Mouse (Mus musculus) thymus, adult 2 months (tissue): Measurements from ENCODE around the gene Trpv3. TPM values are rescaled to one million over a fixed set of nuclear protein-coding genes. Genes with fewer than 3 reads are reported as not detected.

Experiments used
- DNase-seq: peaks from one replicate; pipeline ENCODE4 v3.0.0; 2021
- H3K27ac ChIP-seq: fragments of 200-500 bp; 2 replicates; pipeline ENCODE4 v1.5.1; 2012; ENCODE audit warnings: low read length, control low read depth; ENCODE audit not compliant: control insufficient read depth, insufficient read depth
- H3K27me3 ChIP-seq: fragments of 200-500 bp; 2 replicates; pipeline ENCODE4 v1.6.1; 2012; ENCODE audit warnings: mild to moderate bottlenecking, low read length, moderate library complexity, mixed read lengths; ENCODE audit not compliant: control insufficient read depth, insufficient read depth
- H3K36me3 ChIP-seq: fragments of 200-500 bp; 2 replicates; pipeline ENCODE4 v1.6.1; 2012; ENCODE audit warnings: mild to moderate bottlenecking, low read length, moderate library complexity; ENCODE audit not compliant: control insufficient read depth, insufficient read depth
- H3K4me1 ChIP-seq: fragments of 200-500 bp; replicated peaks from 2 replicates; pipeline ENCODE4 v1.6.1; 2012; ENCODE audit warnings: low read length; ENCODE audit not compliant: control insufficient read depth, insufficient read depth
- H3K4me3 ChIP-seq: fragments of 200-500 bp; 2 replicates; pipeline ENCODE4 v1.5.1; 2012; ENCODE audit warnings: mild to moderate bottlenecking, low read length, control low read depth, moderate library complexity; ENCODE audit not compliant: control insufficient read depth, insufficient read depth
- CTCF ChIP-seq: fragments of 200-500 bp; IDR thresholded peaks from 2 replicates; pipeline ENCODE4 v1.5.1; 2012; ENCODE audit warnings: mild to moderate bottlenecking, control low read depth, low read length, moderate library complexity, borderline replicate concordance; ENCODE audit not compliant: control insufficient read depth, poor library complexity, insufficient read depth; ENCODE audit errors: extremely low read depth
- POLR2A ChIP-seq: fragments of 200-500 bp; IDR thresholded peaks from 2 replicates; pipeline ENCODE4 v1.6.1; 2012; ENCODE audit warnings: mild to moderate bottlenecking, low read length, control low read depth, moderate library complexity; ENCODE audit not compliant: control insufficient read depth, poor library complexity, insufficient read depth; ENCODE audit errors: extremely low read depth
- WGBS: fragments of 180-500 bp; shearing (Covaris S2); methylation state at CpG from one replicate; pipeline ENCODE4 v1.1.7; 2018; 5-methylcytosine and 5-hydroxymethylcytosine counted together
- polyA plus RNA-seq: library from polyadenylated mRNA; depleted of rRNA; stranded (reverse); fragments of >200 nt; gene quantifications from 2 replicates; pipeline ENCODE4 v1.2.3, GENCODE M21; 2012

Gene Trpv3
- polyA plus RNA-seq, 1 experiment: 0.19 TPM

GRCm38 (mm10) chr11:73230081-73230480 is 37.1 kb upstream of the Trpv3 start:
- Histone ChIP-seq H3K4me1 (no peaks in the 10 kb centered on the region), H3K4me3 (no peak overlapping the region), H3K27me3 (no peaks in the 10 kb centered on the region), H3K36me3 (no peaks in the 10 kb centered on the region), H3K27ac (no peak overlapping the region)
- DNase-seq: no peak
- TF ChIP-seq CTCF: no peak
- TF ChIP-seq POLR2A: no peak
- WGBS: 92% methylated on average over 5 of the region's 5 CpGs

GRCm38 (mm10) chr11:73232513-73232912 is 34.7 kb upstream of the Trpv3 start:
- no peaks in the 10 kb centered on the region for H3K27me3 ChIP-seq
- TF ChIP-seq POLR2A: no peak
- no peak for TF ChIP-seq CTCF

GRCm38 (mm10) chr11:73233992-73234391 is 33.2 kb upstream of the Trpv3 start, which contains the start of gene Trpv1:
TSS of gene Trpv1 (plus strand) at chr11:73234292.
- 95% methylated on average over 5 of the region's 5 CpGs for WGBS
- no peak within 1 kb of the TSS for H3K27ac ChIP-seq

More at GRCm38 (mm10) chr11:73232513-73232912, 34.7 kb upstream of the Trpv3 start:
- Histone ChIP-seq H3K36me3 (no peaks in the 10 kb centered on the region), H3K27ac (no peak overlapping the region), H3K4me3 (no peak overlapping the region), H3K4me1 (no peaks in the 10 kb centered on the region)
- WGBS: 54% methylated on average over 2 of the region's 2 CpGs
- DNase-seq: no peak

GRCm38 (mm10) chr11:73235990-73236701 is 31.0 kb upstream of the Trpv3 start:
- no peak for TF ChIP-seq CTCF
- no peak for TF ChIP-seq POLR2A
- no peak overlapping the region for H3K4me3 ChIP-seq
- DNase-seq: no peak
- H3K4me1 ChIP-seq: no peaks in the 10 kb centered on the region
- WGBS: 43% methylated on average over 5 of the region's 5 CpGs
- no peaks in the 10 kb centered on the region for H3K27me3 ChIP-seq
- H3K36me3 ChIP-seq: no peaks in the 10 kb centered on the region
- 0 out of 2 replicates have a peak overlapping the region, but pooled peaks have one; percentile 49 for H3K27ac ChIP-seq

More at GRCm38 (mm10) chr11:73233992-73234391, 33.2 kb upstream of the Trpv3 start, which contains the start of gene Trpv1:
- no peak for DNase-seq
- Histone ChIP-seq H3K27me3 (no peaks in the 10 kb centered on the region), H3K36me3 (no peaks in the 10 kb centered on the region), H3K4me3 (no peak within 1 kb of the TSS), H3K4me1 (no peaks in the 10 kb centered on the region)
- TF ChIP-seq POLR2A (no peak), CTCF (no peak)

GRCm38 (mm10) chr11:73236731-73237130 is 30.5 kb upstream of the Trpv3 start:
- H3K27me3 ChIP-seq: no peaks in the 10 kb centered on the region
- WGBS: 79% methylated on average over 3 of the region's 3 CpGs
- no peaks in the 10 kb centered on the region for H3K4me1 ChIP-seq
- no peak overlapping the region for H3K27ac ChIP-seq
- no peak for TF ChIP-seq CTCF
- TF ChIP-seq POLR2A: no peak
- no peaks in the 10 kb centered on the region for H3K36me3 ChIP-seq
- no peak for DNase-seq
- no peak overlapping the region for H3K4me3 ChIP-seq

- Histone ChIP-seq H3K27me3 (no peaks in the 10 kb centered on the region), H3K4me1 (no peaks in the 10 kb centered on the region), H3K27ac (no peak overlapping the region), H3K4me3 (no peak overlapping the region), H3K36me3 (no peaks in the 10 kb centered on the region)
- WGBS: 89% methylated on average over 6 of the region's 6 CpGs
- DNase-seq: no peak
- TF ChIP-seq CTCF: no peak
- TF ChIP-seq POLR2A: no peak
Observed at GRCm38 (mm10) chr11:73242199-73242598, 25.0 kb upstream of the Trpv3 start.

- Histone ChIP-seq H3K27ac (no peak overlapping the region), H3K4me1 (no peaks in the 10 kb centered on the region), H3K4me3 (no peak overlapping the region), H3K27me3 (no peaks in the 10 kb centered on the region), H3K36me3 (no peaks in the 10 kb centered on the region)
- DNase-seq: no peak
- WGBS: 91% methylated on average over 4 of the region's 4 CpGs
- no peak for TF ChIP-seq POLR2A
Observed at GRCm38 (mm10) chr11:73242777-73243176, 24.4 kb upstream of the Trpv3 start.
